Mouse (Mus musculus) ES-Bruce4 (cell line): ENCODE measurements around the gene Platr17.

Experiments
- CTCF ChIP-seq: IDR thresholded peaks from one replicate; pipeline ENCODE4 v1.8.1; 2011; ENCODE audit warnings: low read depth, low read length
- EP300 ChIP-seq: IDR thresholded peaks from 2 replicates; pipeline ENCODE4 v1.6.1; 2011; ENCODE audit warnings: low read depth, low read length; ENCODE audit not compliant: insufficient read depth
- POLR2A ChIP-seq: IDR thresholded peaks from one replicate; pipeline ENCODE4 v1.8.1; 2011; ENCODE audit warnings: low read length; ENCODE audit not compliant: insufficient read depth

DNA sequence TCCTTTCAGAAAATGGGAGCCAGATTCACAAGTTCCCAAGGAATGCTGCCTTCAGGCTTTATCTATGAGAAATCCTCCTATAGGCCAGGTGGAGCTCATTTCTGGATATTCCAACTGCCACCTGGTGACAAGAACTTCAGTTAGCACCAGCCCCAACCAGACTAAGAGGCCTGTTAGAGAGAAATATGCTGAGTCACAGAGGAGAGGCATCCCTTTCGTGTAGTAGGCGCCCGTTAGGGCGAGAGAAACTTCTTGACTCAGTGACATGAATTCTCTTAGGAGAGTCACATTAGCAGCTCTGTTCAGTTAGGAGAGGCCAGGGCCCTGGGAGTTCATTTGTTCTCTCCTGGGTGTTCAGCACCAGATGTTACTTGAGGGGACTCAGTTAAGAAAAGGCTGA is 5.3 kb upstream of the Platr17 start:
- TF ChIP-seq EP300 (no peak), CTCF (no peak), POLR2A (no peak)
